Mouse (Mus musculus) spleen, adult 2 months (tissue): ENCODE results near the gene Fitm2. TPM values are rescaled to one million over a fixed set of nuclear protein-coding genes. Genes with fewer than 3 reads are reported as not detected.
A peak's percentile ranks its signal among the peaks of the same experiment; 100 is the strongest.

ENCODE experiments used
- DNase-seq, 2 experiments: peaks; one replicate each; pipeline versions ENCODE4 v3.0.0 to v3.0.0-alpha.2; 2012 to 2021; ENCODE audit warnings: low spot score in 2 of 2, low read depth in 1 of 2
- H3K27ac ChIP-seq: fragments of 200-500 bp; 2 replicates; pipeline ENCODE4 v1.5.1; 2012; ENCODE audit warnings: low read length, inconsistent platforms; ENCODE audit not compliant: insufficient read depth
- H3K27me3 ChIP-seq: fragments of 200-500 bp; 2 replicates; pipeline ENCODE4 v1.6.1; 2012; ENCODE audit warnings: mild to moderate bottlenecking, moderate library complexity, low read length, inconsistent platforms; ENCODE audit not compliant: control insufficient read depth, insufficient read depth
- H3K36me3 ChIP-seq: fragments of 200-500 bp; 2 replicates; pipeline ENCODE4 v1.6.1; 2012; ENCODE audit warnings: mild to moderate bottlenecking, low read length, inconsistent platforms; ENCODE audit not compliant: control insufficient read depth, insufficient read depth
- H3K4me1 ChIP-seq: fragments of 200-500 bp; 2 replicates; pipeline ENCODE4 v1.6.1; 2011; ENCODE audit warnings: inconsistent platforms; ENCODE audit not compliant: control insufficient read depth, insufficient read depth, insufficient read length
- H3K4me3 ChIP-seq: fragments of 200-500 bp; 2 replicates; pipeline ENCODE4 v1.5.1; 2011; ENCODE audit warnings: mild to moderate bottlenecking, inconsistent platforms; ENCODE audit not compliant: insufficient read depth, insufficient read length; ENCODE audit errors: extremely low read depth
- CTCF ChIP-seq: fragments of 200-500 bp; IDR thresholded peaks from 2 replicates; pipeline ENCODE4 v1.5.1; 2011; ENCODE audit warnings: mild to moderate bottlenecking, inconsistent platforms; ENCODE audit not compliant: insufficient read depth, insufficient read length, insufficient replicate concordance; ENCODE audit errors: extremely low read depth
- POLR2A ChIP-seq: fragments of 200-500 bp; IDR thresholded peaks from 2 replicates; pipeline ENCODE4 v1.6.1; 2011; ENCODE audit warnings: low read depth, low read length, inconsistent platforms
- WGBS: fragments of 180-500 bp; shearing (Covaris S2); methylation state at CpG from one replicate; pipeline ENCODE4 v1.1.7; 2018; 5-methylcytosine and 5-hydroxymethylcytosine counted together
- polyA plus RNA-seq: library from polyadenylated mRNA; depleted of rRNA; stranded (reverse); fragments of >200 nt; gene quantifications from 2 replicates; pipeline ENCODE4 v1.2.3, GENCODE M21; 2012; rRNA removed

Fitm2 gene
- polyA plus RNA-seq, result 3.7 and 4.1 TPM in 2 replicates

DNA sequence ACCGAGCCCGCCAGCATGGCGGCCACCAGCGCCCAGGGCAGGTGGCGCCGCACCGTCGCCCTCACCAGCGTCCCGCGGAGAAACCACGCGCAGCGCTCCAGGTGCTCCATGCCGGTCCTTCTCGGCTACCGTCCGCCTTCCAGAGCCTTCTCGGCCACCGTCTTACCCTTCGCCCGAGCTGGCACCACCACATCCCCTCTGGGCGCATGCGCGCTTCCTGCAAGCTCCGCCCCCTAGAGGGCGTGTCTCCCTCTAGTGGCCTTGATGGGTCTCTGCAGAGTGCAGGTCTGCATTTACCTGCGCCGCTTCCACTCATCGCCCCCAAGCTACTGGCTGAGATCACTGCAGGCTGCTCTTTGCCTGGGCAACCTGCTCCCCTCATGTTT lies at the start of gene Fitm2:
Fitm2 (minus strand) TSS at position 164 of the 386 bp plus-strand sequence.
- under 1% methylated on average over 30 of the region's 30 CpGs for WGBS
- Histone ChIP-seq H3K4me3 (peak within 1 kb of the TSS; percentile 96), H3K36me3 (peaks cover 4% of the 10 kb centered on the region), H3K27me3 (no peaks in the 10 kb centered on the region), H3K4me1 (peaks cover 9% of the 10 kb centered on the region), H3K27ac (peak within 1 kb of the TSS; percentile 66)
- peak; percentile 94 for DNase-seq
- peak; percentile 99 for TF ChIP-seq CTCF
- TF ChIP-seq POLR2A, result peak; percentile 10; the same call in 1 of the 2 replicates

GRCm38 (mm10) chr2:163506300-163507004 lies 34.0 kb upstream of the Fitm2 start, which contains the start of gene Hnf4a:
TSS of gene Hnf4a (plus strand) at chr2:163506808.
- no peaks in the 10 kb centered on the region for H3K4me1 ChIP-seq
- no peak within 1 kb of the TSS for H3K4me3 ChIP-seq
- WGBS, result 87% methylated on average over 10 of the region's 10 CpGs
- H3K36me3 ChIP-seq, result no peaks in the 10 kb centered on the region
- TF ChIP-seq POLR2A, result no peak
- no peak for TF ChIP-seq CTCF
- H3K27ac ChIP-seq, result no peak within 1 kb of the TSS
- DNase-seq, result no peak
- H3K27me3 ChIP-seq, result no peaks in the 10 kb centered on the region

- Histone ChIP-seq H3K36me3 (no peaks in the 10 kb centered on the region), H3K4me1 (no peaks in the 10 kb centered on the region), H3K4me3 (no peak overlapping the region), H3K27me3 (no peaks in the 10 kb centered on the region), H3K27ac (no peak overlapping the region)
- no peak for TF ChIP-seq POLR2A
- no peak for TF ChIP-seq CTCF
- DNase-seq, result no peak
- 74% methylated on average over 7 of the region's 7 CpGs for WGBS
Measured at GRCm38 (mm10) chr2:163503191-163503590, 30.8 kb upstream of the Fitm2 start.

DNA sequence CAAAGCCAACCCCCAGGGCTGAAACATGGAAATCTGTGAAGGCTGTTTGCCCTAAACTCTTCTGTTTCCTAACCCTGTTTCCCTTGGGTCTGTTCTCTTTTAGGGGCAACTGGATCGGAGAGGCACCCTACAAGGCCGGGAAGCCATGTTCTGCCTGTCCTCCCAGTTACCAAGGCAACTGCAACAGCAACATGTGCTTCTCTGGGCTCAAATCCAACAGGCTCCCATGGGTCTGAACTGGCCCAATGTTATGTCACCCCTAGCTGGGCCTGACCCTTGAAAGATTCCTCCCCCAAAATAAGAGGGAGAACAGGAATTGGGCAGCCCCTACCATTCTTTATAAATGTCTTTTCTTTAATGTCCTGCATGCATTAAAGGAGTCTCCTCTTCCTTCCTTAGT lies 29.8 kb upstream of the Fitm2 start:
- TF ChIP-seq CTCF (no peak), POLR2A (no peak)
- Histone ChIP-seq H3K4me1 (no peaks in the 10 kb centered on the region), H3K27ac (no peak overlapping the region), H3K27me3 (no peaks in the 10 kb centered on the region), H3K4me3 (no peak overlapping the region), H3K36me3 (no peaks in the 10 kb centered on the region)
- DNase-seq, result no peak
- WGBS, result 74% methylated on average over 2 of the region's 2 CpGs

GRCm38 (mm10) chr2:163494456-163494855 lies 22.0 kb upstream of the Fitm2 start:
- no peak overlapping the region for H3K27ac ChIP-seq
- DNase-seq, result no peak
- WGBS, result 51% methylated on average over 6 of the region's 6 CpGs
- H3K36me3 ChIP-seq, result no peaks in the 10 kb centered on the region
- no peak for TF ChIP-seq CTCF
- no peak for TF ChIP-seq POLR2A
- H3K4me1 ChIP-seq, result no peaks in the 10 kb centered on the region
- no peak overlapping the region for H3K4me3 ChIP-seq
- no peaks in the 10 kb centered on the region for H3K27me3 ChIP-seq

DNA sequence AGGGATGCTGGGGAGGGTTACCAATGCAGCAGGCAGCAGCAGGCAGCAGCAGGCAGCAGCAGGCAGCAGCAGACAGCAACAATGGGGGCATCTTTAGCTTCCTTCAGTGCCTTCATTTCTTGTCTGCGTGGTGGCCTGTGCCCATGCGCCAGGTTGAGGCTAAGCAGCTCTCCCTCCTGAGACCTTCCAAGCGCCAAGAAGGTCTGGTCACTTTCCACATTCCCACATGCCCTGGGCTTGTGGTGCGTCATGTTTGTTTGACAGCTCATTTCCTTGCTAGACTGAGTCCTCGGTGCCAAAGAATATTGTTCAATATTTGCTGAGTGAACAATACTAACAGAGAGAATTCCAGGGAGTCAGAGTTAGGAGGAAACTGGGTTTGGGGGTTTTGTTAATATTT lies 21.5 kb upstream of the Fitm2 start:
- H3K27me3 ChIP-seq, result no peaks in the 10 kb centered on the region
- no peak for DNase-seq
- TF ChIP-seq CTCF (no peak), POLR2A (no peak)

DNA sequence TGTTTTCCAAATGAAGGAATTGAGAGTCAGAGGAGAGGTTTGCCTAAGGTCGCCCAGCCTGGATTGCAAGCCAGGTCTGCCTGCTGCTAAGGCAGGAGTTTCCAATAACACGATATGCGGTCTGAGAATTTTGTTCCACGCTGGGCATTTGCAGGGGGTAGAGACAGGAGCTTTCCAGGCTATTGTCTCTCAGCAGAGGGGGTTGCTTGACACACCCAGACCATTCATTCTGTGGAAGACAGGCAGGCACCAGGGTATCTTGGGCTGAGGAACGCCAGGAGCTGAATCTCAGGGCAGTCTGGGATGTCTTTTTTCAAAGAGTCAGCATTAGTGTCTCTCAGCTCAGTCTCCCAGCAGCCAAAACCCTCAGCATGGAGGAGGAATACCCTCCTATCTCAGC lies 20.6 kb upstream of the Fitm2 start:
- H3K27me3 ChIP-seq, result no peaks in the 10 kb centered on the region
- DNase-seq, result no peak
- no peak overlapping the region for H3K27ac ChIP-seq

More for the DNA sequence above, 21.5 kb upstream of the Fitm2 start:
- Histone ChIP-seq H3K27ac (no peak overlapping the region), H3K36me3 (no peaks in the 10 kb centered on the region), H3K4me3 (no peak overlapping the region), H3K4me1 (no peaks in the 10 kb centered on the region)
- 44% methylated on average over 5 of the region's 5 CpGs for WGBS

More for the DNA sequence above, 20.6 kb upstream of the Fitm2 start:
- H3K4me3 ChIP-seq, result no peak overlapping the region
- H3K36me3 ChIP-seq, result no peaks in the 10 kb centered on the region
- no peak for TF ChIP-seq POLR2A
- TF ChIP-seq CTCF, result no peak
- H3K4me1 ChIP-seq, result no peaks in the 10 kb centered on the region
- 67% methylated on average over 5 of the region's 5 CpGs for WGBS
